Mouse (Mus musculus): ENCODE results near the gene Lst1.

The Lst1 gene

DNA sequence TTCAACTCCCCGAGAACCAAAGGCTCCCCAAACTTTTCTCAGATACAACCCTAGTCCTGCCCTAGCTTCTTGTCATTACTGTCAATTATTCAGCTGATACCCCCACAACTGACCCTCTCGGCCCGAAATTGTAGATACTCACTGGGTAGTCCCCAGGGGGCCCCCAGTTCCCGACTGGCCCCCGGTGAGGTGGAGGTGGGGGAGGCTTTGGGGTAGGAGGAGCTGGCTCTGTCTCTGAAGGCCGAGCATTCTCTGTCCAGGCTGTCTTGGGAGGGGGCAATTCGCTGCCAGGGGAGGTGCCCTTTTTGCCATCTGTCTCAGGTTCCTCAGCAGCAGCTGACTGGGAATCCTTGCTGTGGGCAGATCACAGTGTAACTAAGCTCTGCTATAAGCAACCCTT, 28.6 kb downstream of the Lst1 start:
- DNase-seq (ENCODE audit: extremely low spot score, low read depth, low spot score) = no peak

DNA sequence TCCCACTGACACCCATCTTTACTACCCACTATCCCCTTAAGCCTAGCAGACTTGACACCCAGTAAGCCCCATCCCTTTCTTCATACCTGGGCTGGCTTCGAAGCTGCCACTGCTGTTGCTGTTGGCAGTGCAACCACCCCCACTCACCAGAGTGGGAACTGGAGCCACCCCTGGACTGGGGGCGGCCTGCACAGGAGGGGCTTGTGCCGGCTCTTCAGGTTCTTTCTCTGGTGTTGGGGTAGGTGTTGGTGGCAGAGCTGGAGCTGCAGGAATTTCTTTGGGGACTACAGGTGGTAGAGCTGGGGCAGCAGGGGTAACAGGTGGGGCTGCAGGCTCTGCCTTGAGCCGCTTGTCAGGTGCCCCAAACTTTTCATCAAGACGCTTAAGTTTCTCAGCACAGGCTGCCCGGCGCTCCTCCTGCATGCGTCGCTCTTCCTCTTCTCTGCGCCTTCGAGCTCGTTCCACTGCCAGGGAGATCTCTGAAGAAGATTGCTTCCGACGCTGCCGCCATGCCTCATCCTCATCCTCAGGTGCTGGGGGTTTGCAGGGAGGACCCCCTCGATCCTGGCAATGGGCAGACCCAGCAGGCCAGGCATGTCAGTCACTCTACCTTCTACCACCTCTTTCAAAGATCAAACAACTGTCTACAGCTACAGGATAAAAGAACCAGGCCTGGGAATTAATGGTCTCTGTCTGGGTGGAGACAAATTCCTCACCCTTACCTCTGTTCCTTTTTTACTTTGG, 29.2 kb downstream of the Lst1 start:
- no peak for DNase-seq (ENCODE audit: extremely low spot score, low read depth, low spot score)

DNA sequence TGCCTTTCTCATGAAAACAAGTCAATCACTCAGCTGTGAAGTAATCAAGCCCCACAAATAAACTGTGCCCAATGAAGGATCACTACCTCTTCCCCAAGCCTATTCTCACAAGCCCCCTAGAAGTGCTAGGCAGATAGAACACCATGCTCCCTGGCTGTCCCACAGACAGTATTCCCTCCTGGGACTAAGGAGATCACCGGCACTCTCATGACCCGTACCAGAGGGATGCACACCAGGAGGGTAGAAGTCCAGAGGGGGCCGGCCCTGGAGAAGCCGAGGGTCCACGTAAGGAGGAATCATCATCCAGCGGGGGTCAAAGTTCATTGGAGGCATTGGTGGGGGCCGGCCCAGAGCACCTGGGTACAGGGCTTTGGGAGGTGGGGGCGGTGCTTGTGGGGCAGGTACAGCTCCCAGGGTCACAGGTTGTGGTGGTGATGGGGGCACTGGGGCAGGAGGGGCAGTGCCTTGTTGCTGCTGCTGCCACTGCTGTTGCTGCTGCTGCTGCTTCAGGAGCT, 30.5 kb downstream of the Lst1 start:
- no peak for DNase-seq (ENCODE audit: extremely low spot score, low read depth, low spot score)

DNA sequence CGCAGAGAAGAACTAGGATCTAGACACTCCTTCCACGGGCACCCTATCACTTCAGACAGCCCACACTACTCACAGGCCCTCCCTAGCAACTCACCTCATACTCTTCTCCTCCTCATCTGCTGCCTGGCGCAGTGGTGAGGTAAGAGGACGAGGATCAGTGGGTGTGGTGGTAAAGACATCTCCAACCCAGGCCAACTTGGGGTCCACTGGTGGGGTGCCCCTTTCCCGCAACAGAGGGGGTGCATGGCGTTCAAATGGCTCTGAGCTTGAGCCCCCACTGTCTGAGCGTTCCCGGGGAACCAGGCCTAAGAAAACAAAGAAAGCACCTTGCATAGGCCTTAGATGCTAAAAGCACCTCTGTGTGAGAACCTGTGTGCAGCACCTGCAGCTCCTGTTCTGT, 31.0 kb downstream of the Lst1 start:
- no peak for DNase-seq (ENCODE audit: extremely low spot score, low read depth, low spot score)

DNA sequence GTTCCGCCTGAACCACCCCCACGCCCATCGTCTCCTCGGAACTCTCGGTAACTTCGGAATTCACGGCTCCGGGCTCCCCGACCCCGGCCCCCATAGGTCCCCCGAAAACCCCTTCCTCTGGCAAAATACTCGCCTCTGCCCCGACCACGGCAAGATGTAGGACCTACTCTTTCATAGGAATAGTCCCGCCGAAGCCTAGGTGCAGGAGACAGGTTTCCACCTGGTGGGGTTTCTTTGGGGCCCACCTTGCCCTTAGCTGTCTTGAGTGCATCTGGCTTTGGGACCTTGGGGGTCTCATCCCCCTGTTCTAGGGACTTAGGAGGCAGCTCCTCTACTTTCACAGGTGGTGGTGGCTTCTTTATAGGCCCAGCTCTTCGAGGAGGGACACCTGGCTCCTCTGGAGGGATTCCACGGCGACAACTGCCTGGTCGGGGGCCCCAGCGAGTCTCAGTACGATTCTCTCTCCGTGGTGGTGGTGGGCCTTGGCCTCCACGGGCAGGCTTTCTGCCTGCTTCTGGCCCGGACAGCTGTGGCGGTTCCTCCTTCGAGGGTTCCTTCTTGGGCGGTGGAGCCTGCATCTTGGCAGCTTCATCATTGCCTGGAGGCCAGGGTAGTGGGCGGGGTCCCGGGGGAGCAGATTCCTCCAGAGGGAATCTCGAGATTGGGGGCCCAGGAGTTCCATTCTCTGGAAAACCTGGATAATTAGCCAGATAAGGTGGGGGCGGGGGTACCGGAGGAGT, 31.6 kb downstream of the Lst1 start:
- DNase-seq (ENCODE audit: extremely low spot score, low read depth, low spot score) = no peak

DNA sequence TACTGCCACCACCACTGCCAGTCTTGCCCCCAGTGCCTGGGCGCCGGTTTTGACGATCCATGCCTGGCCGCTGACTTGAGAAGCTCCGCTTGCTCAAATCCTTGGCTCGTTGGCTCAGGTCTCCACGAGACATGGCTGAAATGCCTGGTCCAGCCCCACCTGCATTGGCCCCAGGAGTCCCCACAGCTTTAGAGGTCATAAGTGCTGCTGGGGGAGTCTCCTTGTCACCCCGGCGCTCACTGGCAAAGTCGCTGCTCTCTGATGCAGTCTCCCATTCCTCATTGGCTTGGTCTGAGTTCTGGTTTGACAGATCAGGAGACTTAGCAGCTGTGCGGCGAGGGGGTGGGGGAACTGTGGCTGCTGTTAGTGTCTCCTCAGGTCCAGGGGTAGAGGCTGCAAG, 32.8 kb downstream of the Lst1 start:
- DNase-seq (ENCODE audit: extremely low spot score, low read depth, low spot score) = no peak

DNA sequence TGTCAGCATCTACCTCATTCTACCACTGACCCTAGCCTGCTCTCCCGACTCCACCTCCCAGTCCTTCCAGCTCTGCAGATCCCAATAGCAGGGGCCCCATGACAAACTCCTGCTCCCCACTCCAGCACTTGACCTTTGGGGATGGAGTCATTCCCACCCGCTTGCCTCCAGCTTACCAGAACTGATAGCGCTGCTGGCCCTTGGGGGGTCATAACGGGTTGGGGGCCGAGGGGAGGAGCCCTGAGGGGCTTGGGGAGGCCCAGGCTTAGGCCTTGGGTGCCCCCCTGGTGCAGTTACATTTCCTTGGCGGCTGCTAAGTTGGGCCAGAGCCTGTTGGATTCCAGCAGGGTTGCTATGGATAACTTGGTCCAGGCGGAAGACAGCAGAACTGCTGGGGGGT, 33.6 kb downstream of the Lst1 start:
- no peak for DNase-seq (ENCODE audit: extremely low spot score, low read depth, low spot score)

DNA sequence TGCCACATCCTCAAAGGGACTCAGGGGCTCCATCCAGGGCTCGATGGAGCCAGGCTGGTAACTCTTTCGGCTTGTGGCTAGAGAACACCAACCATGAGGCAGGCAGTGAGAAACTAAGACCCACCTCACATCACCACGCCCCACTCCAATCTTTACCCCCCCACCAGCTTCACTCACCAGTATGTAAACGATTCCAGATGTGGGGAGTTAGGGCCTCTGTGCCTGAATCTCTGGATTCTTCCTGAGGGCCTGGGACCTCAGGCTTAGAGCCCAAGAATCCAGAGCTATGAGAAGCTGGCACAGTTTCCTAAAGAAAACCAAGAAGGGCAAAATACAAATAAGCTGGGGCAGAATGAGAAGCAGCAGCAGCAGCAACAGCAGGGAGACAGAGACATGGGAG, 34.3 kb downstream of the Lst1 start:
- no peak for DNase-seq (ENCODE audit: extremely low spot score, low read depth, low spot score)

DNA sequence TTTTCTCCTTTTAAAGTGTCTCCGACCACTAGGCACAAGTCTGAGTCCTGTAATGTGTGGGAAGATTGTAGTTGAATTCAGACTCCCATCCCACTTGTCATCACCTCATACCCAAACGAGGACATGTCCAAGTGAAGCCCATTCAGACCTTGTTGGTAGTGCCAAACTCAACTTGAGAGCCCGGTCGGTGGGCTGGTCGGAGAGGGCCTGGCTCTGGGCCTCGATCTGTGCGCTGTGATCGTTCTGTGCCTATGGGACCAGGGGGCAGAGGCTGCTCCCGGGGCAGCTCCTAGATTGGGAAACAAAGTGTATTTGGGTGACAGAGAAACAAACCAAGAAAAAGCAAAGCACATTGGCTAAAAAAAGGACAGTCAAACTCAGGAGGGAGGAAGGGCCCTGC, 35.2 kb downstream of the Lst1 start:
- no peak for DNase-seq (ENCODE audit: extremely low spot score, low read depth, low spot score)

DNA sequence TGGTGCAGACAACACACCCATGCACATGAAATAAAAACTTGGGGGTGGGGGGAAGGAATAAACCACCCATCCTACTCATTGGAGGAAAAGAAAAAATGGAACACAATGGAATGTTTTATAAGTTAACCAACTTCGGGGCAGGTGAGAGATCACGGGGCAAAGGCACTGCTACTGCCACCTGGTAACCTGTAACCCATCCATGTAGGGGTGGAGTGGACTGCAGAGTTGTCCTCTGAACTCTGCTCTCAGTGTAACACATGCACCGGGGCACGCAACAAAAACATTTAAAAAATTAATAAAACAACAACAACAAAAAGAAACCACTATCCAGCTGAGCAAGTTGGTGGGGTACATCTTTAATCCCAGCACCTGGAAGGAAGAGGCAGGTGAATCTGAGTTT, 36.1 kb downstream of the Lst1 start:
- DNase-seq (ENCODE audit: extremely low spot score, low read depth, low spot score) = no peak

DNA sequence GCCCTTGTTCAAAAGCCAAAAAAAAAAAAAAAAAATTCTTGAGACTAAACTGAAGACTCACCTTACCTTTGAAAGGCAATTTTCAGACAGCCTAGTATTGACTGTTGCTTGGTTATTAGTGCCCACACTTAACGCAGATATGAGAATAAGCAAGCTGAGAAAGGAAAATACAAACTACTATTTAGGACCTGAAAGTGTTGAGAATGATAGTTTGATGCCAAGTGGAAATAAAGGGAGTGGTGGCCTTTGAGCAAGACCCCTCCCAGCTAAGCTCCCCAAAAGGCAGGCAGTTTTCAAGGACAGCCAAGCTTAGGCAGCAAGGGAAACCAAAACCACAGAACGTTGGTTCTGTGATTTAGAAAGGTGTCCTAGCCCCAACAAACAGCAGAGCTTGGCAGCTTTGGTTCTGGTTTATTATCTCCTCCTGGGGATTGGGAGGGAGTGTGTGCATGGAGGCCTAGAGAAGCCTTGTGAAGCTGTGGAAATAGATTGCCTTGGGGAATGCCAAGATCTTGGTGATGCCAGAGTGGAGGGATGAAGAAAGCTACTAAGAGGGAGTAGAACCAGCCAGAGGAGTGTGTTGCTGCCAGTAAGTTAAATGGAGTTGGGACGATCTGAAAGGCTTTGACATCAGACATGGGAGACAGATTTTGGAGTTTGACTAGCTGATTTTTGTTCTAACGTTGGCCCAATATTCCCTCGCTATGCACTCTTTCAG, 40.2 kb downstream of the Lst1 start:
- DNase-seq (ENCODE audit: extremely low spot score, low read depth, low spot score) = no peak

DNA sequence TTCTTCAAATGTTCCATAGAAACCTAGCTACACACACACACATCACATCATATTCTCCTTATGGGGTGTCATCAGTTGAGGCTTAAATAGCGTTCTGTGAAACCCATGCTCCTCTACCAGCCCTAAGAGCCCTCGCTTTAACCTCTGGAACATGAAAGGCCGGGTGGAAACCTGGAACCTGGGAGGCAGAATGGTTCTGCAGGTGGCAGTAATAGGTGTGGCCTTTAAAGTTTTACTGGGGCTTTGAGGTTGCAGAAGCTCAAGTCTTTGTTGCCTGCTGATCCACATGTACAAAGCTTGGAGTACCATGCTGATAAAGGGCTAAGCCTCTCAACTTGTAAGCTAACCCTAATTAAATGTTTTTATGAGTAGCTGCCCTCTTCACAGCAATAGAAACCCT, 40.9 kb downstream of the Lst1 start:
- DNase-seq (ENCODE audit: extremely low spot score, low read depth, low spot score) = no peak

DNA sequence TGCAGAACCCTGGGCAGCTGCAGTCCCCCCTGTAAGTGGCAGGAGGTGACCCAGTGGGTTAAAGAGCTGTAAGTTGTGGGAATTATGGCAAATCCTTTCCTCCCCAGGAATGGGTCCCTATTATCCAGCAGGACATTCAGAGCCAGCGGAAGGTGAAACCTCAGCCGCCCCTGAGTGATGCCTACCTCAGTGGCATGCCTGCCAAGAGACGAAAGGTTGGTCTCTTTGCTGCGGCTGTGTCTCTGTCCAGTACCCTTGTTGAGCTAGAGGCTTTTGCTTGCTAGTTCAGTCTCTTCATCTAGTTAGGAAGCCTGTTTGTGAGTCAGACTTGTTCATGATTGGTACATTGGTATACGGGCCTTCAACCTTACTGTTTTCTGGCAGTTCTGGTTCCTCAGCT, 42.1 kb downstream of the Lst1 start:
- no peak for DNase-seq (ENCODE audit: extremely low spot score, low read depth, low spot score)

DNA sequence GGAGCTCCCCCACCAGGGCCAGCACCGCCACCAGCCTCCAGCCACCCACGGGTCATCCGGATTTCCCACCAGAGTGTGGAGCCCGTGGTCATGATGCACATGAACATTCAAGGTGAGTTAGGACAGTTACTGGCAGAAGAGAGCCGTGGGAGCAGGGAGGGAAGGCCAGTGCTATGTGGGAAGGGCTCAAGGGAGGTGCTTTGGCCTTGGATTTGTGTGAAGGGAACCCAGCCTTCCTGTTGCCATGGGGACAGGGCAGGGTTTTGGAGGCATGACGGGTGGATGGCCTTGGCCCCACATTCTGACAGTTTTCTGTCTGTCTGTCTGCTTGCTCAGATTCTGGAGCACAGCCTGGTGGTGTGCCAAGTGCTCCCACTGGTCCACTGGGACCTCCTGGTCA, 46.3 kb downstream of the Lst1 start:
- DNase-seq (ENCODE audit: extremely low spot score, low read depth, low spot score) = no peak

DNA sequence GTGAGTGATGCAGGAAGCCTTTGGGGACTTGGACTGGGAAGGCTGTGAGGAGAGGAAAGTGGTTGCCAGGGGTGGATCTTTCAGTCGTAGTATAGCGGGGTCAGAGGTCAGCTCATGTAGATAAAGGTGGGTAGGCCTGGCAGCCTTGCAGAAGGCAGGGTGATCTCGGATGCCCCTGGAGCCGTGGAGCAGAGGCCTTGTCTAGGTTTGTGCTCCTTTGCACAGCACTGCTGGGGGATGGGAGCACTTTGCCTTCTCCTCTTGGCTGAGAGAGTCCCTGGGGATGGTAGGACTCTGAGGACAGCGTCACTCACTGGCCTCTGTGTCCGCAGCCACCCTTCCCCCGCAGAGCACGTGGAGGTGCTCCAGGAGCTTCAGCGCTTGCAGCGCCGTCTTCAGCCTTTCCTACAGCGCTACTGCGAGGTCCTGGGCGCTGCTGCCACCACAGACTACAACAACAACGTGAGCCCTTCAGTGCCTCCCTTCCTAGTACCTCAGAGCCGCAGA, 47.7 kb downstream of the Lst1 start:
- no peak for DNase-seq (ENCODE audit: extremely low spot score, low read depth, low spot score)

DNA sequence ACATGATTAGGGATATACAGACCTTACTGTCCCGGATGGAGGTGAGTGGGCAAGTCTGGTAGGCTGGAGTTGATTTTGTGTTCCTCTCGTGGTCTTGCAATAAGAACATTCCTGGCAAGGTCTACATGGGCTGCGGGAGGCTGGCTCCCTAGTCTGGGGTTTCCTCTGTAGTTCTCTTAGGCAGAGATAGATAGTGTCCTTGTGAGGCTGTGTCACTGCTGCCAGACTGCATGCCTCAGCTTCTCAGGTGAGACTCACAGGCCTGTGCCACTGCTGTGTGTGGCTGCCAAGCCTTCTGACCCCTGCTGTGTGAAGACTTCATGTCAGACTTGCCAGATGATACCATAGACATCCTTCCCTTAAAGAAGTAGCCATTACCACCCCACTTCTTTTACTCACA, 49.0 kb downstream of the Lst1 start:
- no peak for DNase-seq (ENCODE audit: extremely low spot score, low read depth, low spot score)

DNA sequence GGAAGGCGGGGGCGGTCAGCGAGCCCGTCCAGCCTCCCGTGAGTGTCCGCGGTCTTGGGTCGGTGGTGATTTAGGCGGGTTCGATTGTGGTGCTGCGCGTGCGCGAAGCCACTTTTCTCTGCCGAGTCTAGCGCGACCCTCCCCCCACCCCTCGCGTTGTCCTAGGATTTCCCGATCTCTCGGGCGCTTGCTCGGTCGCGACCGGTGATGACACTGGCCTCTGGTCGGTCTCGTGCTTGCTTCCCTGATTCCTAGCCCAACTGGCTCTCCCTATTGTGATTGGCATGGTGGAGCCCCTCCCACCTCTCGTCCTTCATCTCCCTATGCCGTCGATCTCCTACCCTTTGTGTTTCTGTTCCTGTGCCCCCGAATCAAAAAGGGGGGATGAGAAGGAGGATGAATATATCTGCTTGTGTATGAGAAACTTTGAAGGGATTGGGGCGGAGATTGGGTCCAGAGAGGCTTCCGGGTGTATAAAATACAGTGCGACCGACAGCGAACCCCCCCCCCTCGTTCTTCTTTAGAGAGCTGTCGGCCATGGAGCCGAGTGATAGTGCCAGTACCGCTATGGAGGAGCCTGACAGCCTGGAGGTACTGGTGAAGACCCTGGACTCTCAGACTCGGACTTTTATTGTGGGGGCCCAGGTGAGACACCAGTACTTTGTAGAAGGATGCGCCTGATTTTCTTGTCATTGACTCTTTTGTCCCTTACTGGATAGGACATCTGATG, 52.5 kb downstream of the Lst1 start:
- no peak for DNase-seq (ENCODE audit: extremely low spot score, low read depth, low spot score)
